Mouse (Mus musculus) thymus, adult 2 months (tissue): Measurements from ENCODE around the gene AL732309.1. TPM values are rescaled to one million over a fixed set of nuclear protein-coding genes. Genes with fewer than 3 reads are reported as not detected.

Source experiments
- DNase-seq: peaks from one replicate; pipeline ENCODE4 v3.0.0; 2021
- H3K27ac ChIP-seq: fragments of 200-500 bp; 2 replicates; pipeline ENCODE4 v1.5.1; 2012; ENCODE audit warnings: low read length, control low read depth; ENCODE audit not compliant: control insufficient read depth, insufficient read depth
- H3K27me3 ChIP-seq: fragments of 200-500 bp; 2 replicates; pipeline ENCODE4 v1.6.1; 2012; ENCODE audit warnings: mild to moderate bottlenecking, low read length, moderate library complexity, mixed read lengths; ENCODE audit not compliant: control insufficient read depth, insufficient read depth
- H3K36me3 ChIP-seq: fragments of 200-500 bp; 2 replicates; pipeline ENCODE4 v1.6.1; 2012; ENCODE audit warnings: mild to moderate bottlenecking, low read length, moderate library complexity; ENCODE audit not compliant: control insufficient read depth, insufficient read depth
- H3K4me1 ChIP-seq: fragments of 200-500 bp; replicated peaks from 2 replicates; pipeline ENCODE4 v1.6.1; 2012; ENCODE audit warnings: low read length; ENCODE audit not compliant: control insufficient read depth, insufficient read depth
- H3K4me3 ChIP-seq: fragments of 200-500 bp; 2 replicates; pipeline ENCODE4 v1.5.1; 2012; ENCODE audit warnings: mild to moderate bottlenecking, low read length, control low read depth, moderate library complexity; ENCODE audit not compliant: control insufficient read depth, insufficient read depth
- CTCF ChIP-seq: fragments of 200-500 bp; IDR thresholded peaks from 2 replicates; pipeline ENCODE4 v1.5.1; 2012; ENCODE audit warnings: mild to moderate bottlenecking, control low read depth, low read length, moderate library complexity, borderline replicate concordance; ENCODE audit not compliant: control insufficient read depth, poor library complexity, insufficient read depth; ENCODE audit errors: extremely low read depth
- POLR2A ChIP-seq: fragments of 200-500 bp; IDR thresholded peaks from 2 replicates; pipeline ENCODE4 v1.6.1; 2012; ENCODE audit warnings: mild to moderate bottlenecking, low read length, control low read depth, moderate library complexity; ENCODE audit not compliant: control insufficient read depth, poor library complexity, insufficient read depth; ENCODE audit errors: extremely low read depth
- WGBS: fragments of 180-500 bp; shearing (Covaris S2); methylation state at CpG from one replicate; pipeline ENCODE4 v1.1.7; 2018; 5-methylcytosine and 5-hydroxymethylcytosine counted together
- polyA plus RNA-seq: library from polyadenylated mRNA; depleted of rRNA; stranded (reverse); fragments of >200 nt; gene quantifications from 2 replicates; pipeline ENCODE4 v1.2.3, GENCODE M21; 2012

AL732309.1 gene
- polyA plus RNA-seq, 1 experiment: 43.0 TPM

DNA sequence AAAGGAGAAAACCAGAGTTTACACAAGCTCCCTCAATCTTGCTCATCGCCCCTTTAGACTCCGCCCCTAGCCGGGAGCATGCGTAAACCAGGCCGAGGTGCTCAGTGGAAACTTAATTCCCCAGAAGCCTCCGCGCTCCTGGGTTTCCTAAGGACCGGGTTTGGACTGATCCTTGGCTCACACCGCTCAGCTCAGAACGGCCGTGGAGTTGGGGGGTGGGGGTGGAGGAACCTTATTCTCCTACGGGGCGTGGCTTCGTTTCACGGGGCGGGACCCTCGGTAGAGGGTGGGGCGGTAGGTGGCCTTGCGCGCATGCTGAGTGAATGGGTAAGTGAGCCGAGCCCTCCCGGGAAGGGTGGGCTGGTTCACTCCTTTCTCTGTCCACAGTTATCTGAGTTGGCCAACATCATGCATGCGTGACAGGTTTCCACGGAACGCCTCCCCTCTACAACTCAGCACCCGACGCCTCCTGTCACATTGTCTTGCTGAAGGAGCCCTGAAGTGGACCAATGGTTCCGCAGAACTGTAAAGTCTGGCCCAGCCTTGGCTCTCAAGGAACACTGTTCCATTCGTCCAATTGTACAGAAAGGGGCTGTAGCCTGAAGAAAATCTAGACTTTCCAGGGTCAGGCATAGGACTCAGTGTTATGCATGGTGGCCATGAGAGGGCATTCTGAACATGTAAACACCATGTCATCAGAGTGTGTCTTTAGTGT is 5.8 kb downstream of the AL732309.1 start:
- 3% methylated on average over 29 of the region's 29 CpGs for WGBS
- peak; percentile 42 for DNase-seq
- peaks cover 12% of the 10 kb centered on the region for H3K27me3 ChIP-seq
- H3K36me3 ChIP-seq: no peaks in the 10 kb centered on the region
- H3K27ac ChIP-seq: no peak overlapping the region
- no peak for TF ChIP-seq CTCF
- TF ChIP-seq POLR2A: 0 out of 2 replicates have a peak, but pooled peaks have one; percentile 18
- H3K4me3 ChIP-seq: peak overlapping the region; percentile 52
- peaks cover 20% of the 10 kb centered on the region for H3K4me1 ChIP-seq

DNA sequence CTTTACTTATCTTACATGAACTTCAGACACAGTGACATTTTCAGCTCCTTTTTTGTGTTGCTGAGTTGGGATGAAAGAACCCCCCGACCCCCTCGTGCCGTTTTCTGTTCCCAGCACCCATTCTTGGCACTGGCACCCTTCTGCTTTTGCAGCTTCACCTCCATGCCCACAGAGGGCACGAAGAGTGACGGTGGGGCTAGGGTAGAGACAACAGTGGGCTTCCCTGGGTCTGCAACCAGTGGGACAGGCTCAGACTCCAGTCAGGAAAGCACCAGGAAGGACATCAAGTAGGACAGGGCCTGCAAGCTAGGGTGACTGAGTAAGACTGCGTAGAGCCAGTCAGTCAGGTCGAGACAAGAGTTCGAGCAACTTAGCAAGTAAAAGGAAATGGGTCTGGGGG is 6.4 kb downstream of the AL732309.1 start:
- no peak for TF ChIP-seq POLR2A
- TF ChIP-seq CTCF: no peak
- 73% methylated on average over 8 of the region's 8 CpGs for WGBS
- Histone ChIP-seq H3K27me3 (peaks cover 12% of the 10 kb centered on the region), H3K27ac (no peak overlapping the region), H3K4me1 (peaks cover 20% of the 10 kb centered on the region), H3K36me3 (no peaks in the 10 kb centered on the region), H3K4me3 (no peak overlapping the region)
- no peak for DNase-seq

DNA sequence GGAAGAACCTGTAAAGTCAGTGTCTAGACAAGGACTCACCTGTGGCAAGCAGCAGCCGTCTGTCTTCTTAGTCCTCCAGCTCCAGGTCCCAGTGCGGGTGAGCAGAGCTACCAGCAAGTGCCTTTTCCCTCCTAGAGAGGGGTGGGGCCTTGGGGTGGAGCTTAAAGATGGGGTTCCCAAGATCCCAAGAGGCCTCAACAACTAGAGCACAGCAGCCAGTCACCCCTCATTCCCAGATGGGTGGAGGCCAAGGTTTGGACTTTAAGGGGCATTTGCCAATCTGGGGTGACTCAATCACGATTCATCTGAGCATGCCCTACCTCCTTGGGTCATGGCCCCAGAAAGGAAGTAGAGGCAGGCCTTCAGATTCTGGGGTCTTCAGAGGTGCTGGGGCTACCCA is 6.9 kb downstream of the AL732309.1 start:
- H3K4me1 ChIP-seq: peaks cover 20% of the 10 kb centered on the region
- H3K27ac ChIP-seq: no peak overlapping the region
- 90% methylated on average over 3 of the region's 3 CpGs for WGBS
- no peak for DNase-seq
- no peak for TF ChIP-seq CTCF
- no peak for TF ChIP-seq POLR2A
- no peak overlapping the region for H3K4me3 ChIP-seq
- H3K27me3 ChIP-seq: peaks cover 12% of the 10 kb centered on the region
- H3K36me3 ChIP-seq: no peaks in the 10 kb centered on the region

DNA sequence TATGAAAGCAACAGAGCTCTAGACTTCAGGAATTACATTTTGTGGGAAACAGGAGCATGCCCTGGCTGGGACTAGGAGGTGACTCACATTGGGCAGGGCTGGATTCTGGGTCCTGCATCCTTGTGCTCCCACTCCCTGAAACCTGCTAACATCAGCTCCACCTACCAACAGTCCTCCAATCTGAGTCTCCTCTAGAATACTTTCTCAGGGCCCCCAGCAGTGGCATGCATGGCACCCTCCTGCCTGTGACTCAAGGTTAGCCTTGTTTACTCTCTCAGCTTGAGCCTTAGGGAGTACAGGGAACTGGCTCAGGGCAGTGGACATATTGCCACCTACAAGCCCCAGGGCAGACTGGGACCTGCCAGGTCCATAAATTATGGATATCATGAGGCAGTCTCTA is 8.6 kb downstream of the AL732309.1 start:
- DNase-seq: no peak
- Histone ChIP-seq H3K27ac (no peak overlapping the region), H3K36me3 (no peaks in the 10 kb centered on the region), H3K4me1 (peaks cover 20% of the 10 kb centered on the region), H3K27me3 (peaks cover 12% of the 10 kb centered on the region), H3K4me3 (no peak overlapping the region)
- no peak for TF ChIP-seq POLR2A
- no peak for TF ChIP-seq CTCF

DNA sequence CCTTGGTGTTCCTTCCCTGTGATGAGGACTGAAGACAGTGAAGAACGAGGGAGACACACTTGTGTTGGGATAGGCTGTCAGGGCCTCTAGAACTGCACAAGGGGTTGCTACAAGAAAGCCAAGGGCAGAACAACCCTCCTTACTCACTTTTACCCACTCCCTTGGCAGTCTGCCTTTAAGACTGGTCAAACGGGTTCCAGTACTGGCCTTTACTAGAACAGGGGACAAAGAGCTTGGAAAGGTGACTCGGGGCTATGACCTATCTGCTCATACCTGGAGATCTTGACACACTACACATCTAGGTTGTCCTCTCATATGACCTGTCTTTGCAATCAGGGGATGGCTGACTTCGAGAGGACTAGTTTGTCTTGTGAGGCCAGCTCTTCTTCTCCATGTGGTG is 9.1 kb downstream of the AL732309.1 start:
- Histone ChIP-seq H3K27me3 (peaks cover 10% of the 10 kb centered on the region), H3K4me1 (peaks cover 20% of the 10 kb centered on the region), H3K36me3 (no peaks in the 10 kb centered on the region), H3K4me3 (no peak overlapping the region), H3K27ac (no peak overlapping the region)
- WGBS: 79% methylated on average over 4 of the region's 4 CpGs
- TF ChIP-seq POLR2A (no peak), CTCF (no peak)
- no peak for DNase-seq

- Histone ChIP-seq H3K4me1 (peaks cover 13% of the 10 kb centered on the region), H3K27me3 (peaks cover 3% of the 10 kb centered on the region; the same call in 1 of the 2 replicates), H3K27ac (no peak within 1 kb of the TSS), H3K4me3 (no peak within 1 kb of the TSS), H3K36me3 (no peaks in the 10 kb centered on the region)
- DNase-seq: no peak
- WGBS: 91% methylated on average over 8 of the region's 8 CpGs
- TF ChIP-seq CTCF: no peak
- no peak for TF ChIP-seq POLR2A
Measured at GRCm38 (mm10) chr2:25236614-25237013, 10.0 kb downstream of the AL732309.1 start, which contains the start of gene Rnf224. Gene Rnf224, minus strand, starts transcription at chr2:25236787.

GRCm38 (mm10) chr2:25234551-25235220 is 12.0 kb downstream of the AL732309.1 start:
- no peak for DNase-seq
- Histone ChIP-seq H3K27me3 (no peaks in the 10 kb centered on the region; the same call in 1 of the 2 replicates), H3K27ac (no peak overlapping the region), H3K4me1 (no peaks in the 10 kb centered on the region), H3K4me3 (no peak overlapping the region), H3K36me3 (no peaks in the 10 kb centered on the region)
- WGBS: 35% methylated on average over 5 of the region's 5 CpGs
- TF ChIP-seq CTCF: no peak
- TF ChIP-seq POLR2A: no peak
